Mouse (Mus musculus) lung, adult 2 months (tissue): ENCODE measurements around the gene Ska3. TPM values are rescaled to one million over a fixed set of nuclear protein-coding genes. Genes with fewer than 3 reads are reported as not detected.

Source experiments
- DNase-seq: peaks from one replicate; pipeline ENCODE4 v3.0.0; 2022
- H3K4me1 ChIP-seq: fragments of 200-500 bp; 2 replicates; pipeline ENCODE4 v1.6.1; 2011; ENCODE audit warnings: low read length; ENCODE audit not compliant: control insufficient read depth, insufficient read depth
- H3K4me3 ChIP-seq: fragments of 200-500 bp; replicated peaks from 2 replicates; pipeline ENCODE3; 2011; ENCODE audit warnings: low read depth, mild to moderate bottlenecking, control low read depth, low read length; ENCODE audit errors: extremely low read depth
- CTCF ChIP-seq: fragments of 200-500 bp; IDR thresholded peaks from 2 replicates; pipeline ENCODE4 v1.5.1; 2011; ENCODE audit warnings: mild to moderate bottlenecking, low read length, control low read depth; ENCODE audit not compliant: insufficient read depth
- POLR2A ChIP-seq: fragments of 200-500 bp; IDR thresholded peaks from 2 replicates; pipeline ENCODE4 v1.6.1; 2011; ENCODE audit warnings: low read depth, mild to moderate bottlenecking, control low read depth, low read length, borderline replicate concordance; ENCODE audit errors: extremely low read depth
- WGBS: fragments of 180-500 bp; shearing (Covaris S2); methylation state at CpG from one replicate; pipeline ENCODE4 v1.1.7; 2018; 5-methylcytosine and 5-hydroxymethylcytosine counted together
- polyA plus RNA-seq: library from polyadenylated mRNA; depleted of rRNA; stranded (reverse); fragments of >200 nt; gene quantifications from 2 replicates; pipeline ENCODE4 v1.2.3, GENCODE M21; 2012; rRNA removed

Gene Ska3
- polyA plus RNA-seq, 1 experiment: 0.27 TPM

DNA sequence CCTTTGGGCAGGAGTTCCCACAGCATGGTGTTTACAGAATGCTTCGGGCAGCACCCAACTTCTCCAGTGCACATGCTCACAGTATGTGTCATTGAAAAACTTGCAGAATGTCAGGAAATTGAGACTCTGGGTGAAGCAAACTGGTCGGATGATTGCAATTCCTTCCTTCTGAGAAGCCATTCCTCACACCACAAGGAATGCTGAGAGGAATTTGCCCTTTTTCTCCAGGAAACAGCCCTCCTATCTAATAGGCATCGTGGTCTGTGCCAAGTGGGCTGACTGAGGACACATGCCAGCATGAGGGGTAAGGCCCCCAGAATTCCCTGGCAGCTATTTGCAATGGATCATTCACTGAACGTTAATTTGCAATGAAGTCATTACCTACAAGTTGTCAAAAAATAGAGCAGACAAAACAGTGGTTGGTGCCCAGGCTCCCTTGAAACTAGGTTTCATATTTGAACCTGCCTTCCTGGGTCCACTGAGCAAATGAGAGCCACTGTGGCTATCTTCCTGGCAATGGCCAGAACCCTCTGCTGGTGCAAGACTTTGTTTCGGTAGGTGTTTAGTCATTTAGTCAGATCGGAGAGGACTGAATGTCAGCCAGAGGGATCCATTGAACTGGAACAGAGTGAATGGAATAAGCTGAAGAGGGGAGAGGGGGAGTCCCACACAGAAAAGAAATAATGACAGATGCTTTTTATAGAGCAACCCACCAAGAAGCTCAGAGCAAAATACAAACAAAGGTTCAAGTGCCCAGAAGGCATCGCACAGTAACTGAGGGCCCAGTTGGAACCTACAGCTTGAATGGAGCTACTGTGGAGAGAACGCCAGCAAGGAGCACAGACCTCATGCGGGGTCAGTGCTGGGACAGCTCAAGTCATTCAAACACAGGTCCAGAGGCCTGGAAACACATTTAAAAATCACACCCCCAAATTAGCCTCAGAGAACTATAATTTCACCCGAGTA lies 65.3 kb downstream of the Ska3 start:
- TF ChIP-seq POLR2A (no peak), CTCF (no peak)
- 54% methylated on average over 10 of the region's 10 CpGs for WGBS
- Histone ChIP-seq H3K4me3 (no peak overlapping the region), H3K4me1 (no peaks in the 10 kb centered on the region)
- DNase-seq: no peak

DNA sequence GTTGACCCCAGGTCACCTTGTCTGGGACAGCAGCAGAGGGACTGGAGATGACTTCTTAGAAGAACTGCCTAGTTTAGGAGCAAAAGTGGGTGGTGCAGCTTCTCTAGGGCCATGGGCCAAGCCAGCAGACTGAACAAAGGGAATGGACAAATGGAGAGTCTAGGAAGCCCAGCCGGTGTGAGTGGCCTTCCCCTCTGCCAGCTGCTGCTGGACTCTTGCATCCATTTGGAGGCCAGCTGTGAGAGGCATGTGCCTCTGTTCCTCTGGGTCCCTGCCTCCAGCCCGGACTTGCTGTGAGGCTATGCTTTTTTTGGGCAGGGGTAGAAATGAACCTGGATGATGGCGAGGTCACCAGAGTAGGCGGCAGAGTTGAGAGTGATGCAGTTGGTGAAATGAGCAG lies 67.7 kb downstream of the Ska3 start, which contains the start of gene Lats2:
Lats2 (minus strand) TSS at position 152 of the 400 bp plus-strand sequence.
- TF ChIP-seq POLR2A (no peak), CTCF (no peak)
- Histone ChIP-seq H3K4me3 (no peak within 1 kb of the TSS), H3K4me1 (no peaks in the 10 kb centered on the region)
- 82% methylated on average over 4 of the region's 4 CpGs for whole genome bisulfite sequencing
- no peak for DNase-seq

Other genes starting within 250 kb of the Ska3 start
- gene Xpo4, start 160.8 kb downstream of the Ska3 start, polyA plus RNA-seq: 2.3 and 3.8 TPM in 2 replicates
- 2.2 TPM in 1 of 2 replicates, not detected in the other for gene Gm49361, start 80.1 kb downstream of the Ska3 start, polyA plus RNA-seq
- 85.5 and 111 TPM in 2 replicates for gene Lats2, start 67.8 kb downstream of the Ska3 start, polyA plus RNA-seq
- 5.2 and 5.3 TPM in 2 replicates for gene Sap18, start 28.0 kb downstream of the Ska3 start, polyA plus RNA-seq
- 29.7 and 35.8 TPM in 2 replicates for gene Mrpl57, start within 50 bp of the Ska3 start, polyA plus RNA-seq
- gene Zdhhc20, start 64.1 kb upstream of the Ska3 start, polyA plus RNA-seq: 6.2 and 9.4 TPM in 2 replicates
- gene Micu2, start 173.1 kb upstream of the Ska3 start, polyA plus RNA-seq: 17.8 and 22.7 TPM in 2 replicates
- gene Fgf9, start 244.4 kb upstream of the Ska3 start, polyA plus RNA-seq: 0.20 TPM in 2 replicates